Mouse (Mus musculus) embryo, embryonic 10.5 days (tissue): Measurements from ENCODE around the gene Tbc1d8.

ENCODE experiments used
- DNase-seq: peaks from one replicate; pipeline ENCODE4 v3.0.0-alpha.2; 2015; ENCODE audit warnings: low spot score

The Tbc1d8 gene

GRCm38 (mm10) chr1:39478896-39479200, 293 bp upstream of the Tbc1d8 start:
- DNase-seq: no peak

DNA sequence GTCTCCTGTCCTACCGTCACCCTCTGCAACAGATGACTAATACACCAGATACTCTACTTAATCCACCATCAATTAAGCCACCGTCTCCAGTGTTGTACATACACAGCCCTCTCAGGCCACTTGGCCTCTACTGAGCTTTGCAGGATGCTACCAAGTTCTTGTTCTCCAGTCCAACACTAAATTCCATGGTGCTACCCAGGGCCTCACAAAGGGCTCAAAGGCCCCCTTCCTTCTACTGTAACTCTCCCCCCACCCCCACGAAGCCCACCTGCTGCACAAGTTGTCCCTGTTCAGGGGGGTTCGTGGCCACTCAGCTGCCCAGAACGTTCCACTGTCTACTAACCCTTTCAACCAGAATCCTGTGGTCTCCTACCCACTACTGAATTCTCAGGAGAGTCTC, 1.5 kb downstream of the Tbc1d8 start:
- no peak for DNase-seq

GRCm38 (mm10) chr1:39476341-39476740, 2.2 kb downstream of the Tbc1d8 start:
- no peak for DNase-seq

- no peak for DNase-seq
Observed at GRCm38 (mm10) chr1:39474516-39474915, 4.0 kb downstream of the Tbc1d8 start.

DNA sequence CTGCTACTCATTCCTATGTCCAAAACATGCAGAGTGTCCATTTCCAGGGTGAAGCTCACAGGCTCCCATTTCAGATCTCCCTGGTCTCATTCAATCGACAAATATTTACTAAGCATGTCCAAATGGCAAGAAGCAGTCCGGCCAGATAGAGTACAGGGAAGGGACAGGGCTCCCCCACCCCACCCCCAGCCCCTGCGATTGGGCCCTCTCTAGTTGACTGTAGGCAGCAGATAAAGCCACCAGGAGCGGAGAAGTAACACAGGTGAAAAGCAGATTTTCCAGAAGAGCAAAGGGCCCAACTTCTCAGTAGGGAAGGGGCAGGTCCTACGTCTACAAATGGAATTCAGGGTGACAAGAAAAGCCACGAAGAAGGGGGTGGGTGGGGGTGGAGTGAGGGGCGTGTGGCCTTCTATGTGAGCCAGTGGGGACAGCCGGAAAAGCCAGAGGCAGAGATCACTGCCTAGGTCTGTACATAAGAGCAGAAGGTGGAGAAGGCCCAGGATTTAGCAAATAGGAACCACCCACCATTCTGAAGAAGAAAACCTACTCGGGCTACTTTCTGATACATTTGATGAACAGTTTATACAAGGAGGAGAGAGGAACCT, 7.2 kb downstream of the Tbc1d8 start:
- no peak for DNase-seq

DNA sequence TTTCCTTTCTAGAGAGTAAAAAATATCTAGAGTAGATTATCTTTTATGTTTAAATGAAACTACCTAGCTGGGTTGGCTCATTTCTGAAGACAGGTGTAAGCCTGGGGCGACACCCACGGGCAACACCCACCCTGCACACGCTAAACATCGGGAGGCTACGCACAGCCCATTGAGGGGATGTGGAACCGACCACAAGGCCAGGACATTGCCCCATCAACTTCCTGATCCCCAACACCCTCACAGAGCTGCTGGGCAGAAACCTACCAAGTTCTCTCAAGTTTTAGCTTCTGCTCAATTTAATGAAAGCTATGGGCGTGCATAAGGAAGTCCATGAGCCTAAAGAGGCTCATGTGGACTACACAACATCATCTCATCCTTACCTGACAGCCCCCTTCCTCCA, 9.6 kb downstream of the Tbc1d8 start:
- DNase-seq: no peak

- no peak for DNase-seq
Observed at GRCm38 (mm10) chr1:39466526-39466925, 12.0 kb downstream of the Tbc1d8 start.

DNA sequence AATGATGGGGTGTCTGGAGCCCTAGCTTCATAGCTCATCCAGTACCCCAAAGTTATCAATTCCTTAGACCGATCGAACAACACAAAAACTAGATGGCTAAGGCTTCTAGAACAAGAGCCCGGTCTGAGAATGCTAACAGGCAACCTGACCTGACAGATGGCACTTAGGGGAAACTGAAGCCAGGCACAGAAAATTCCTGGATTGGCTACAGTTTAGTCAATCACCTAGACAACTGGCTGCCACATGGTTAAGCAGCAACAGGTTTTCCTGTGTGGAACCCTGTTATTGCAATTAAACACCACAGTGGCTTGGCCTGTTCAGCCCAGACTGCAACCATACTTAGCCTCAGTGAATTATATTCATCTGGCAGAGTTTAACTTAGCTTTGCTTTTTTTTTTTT, 13.8 kb downstream of the Tbc1d8 start:
- DNase-seq: no peak

- DNase-seq: no peak
Observed at GRCm38 (mm10) chr1:39462937-39463444, 15.6 kb downstream of the Tbc1d8 start.

GRCm38 (mm10) chr1:39462036-39462435, 16.5 kb downstream of the Tbc1d8 start:
- no peak for DNase-seq

GRCm38 (mm10) chr1:39460495-39460894, 18.1 kb downstream of the Tbc1d8 start:
- no peak for DNase-seq

DNA sequence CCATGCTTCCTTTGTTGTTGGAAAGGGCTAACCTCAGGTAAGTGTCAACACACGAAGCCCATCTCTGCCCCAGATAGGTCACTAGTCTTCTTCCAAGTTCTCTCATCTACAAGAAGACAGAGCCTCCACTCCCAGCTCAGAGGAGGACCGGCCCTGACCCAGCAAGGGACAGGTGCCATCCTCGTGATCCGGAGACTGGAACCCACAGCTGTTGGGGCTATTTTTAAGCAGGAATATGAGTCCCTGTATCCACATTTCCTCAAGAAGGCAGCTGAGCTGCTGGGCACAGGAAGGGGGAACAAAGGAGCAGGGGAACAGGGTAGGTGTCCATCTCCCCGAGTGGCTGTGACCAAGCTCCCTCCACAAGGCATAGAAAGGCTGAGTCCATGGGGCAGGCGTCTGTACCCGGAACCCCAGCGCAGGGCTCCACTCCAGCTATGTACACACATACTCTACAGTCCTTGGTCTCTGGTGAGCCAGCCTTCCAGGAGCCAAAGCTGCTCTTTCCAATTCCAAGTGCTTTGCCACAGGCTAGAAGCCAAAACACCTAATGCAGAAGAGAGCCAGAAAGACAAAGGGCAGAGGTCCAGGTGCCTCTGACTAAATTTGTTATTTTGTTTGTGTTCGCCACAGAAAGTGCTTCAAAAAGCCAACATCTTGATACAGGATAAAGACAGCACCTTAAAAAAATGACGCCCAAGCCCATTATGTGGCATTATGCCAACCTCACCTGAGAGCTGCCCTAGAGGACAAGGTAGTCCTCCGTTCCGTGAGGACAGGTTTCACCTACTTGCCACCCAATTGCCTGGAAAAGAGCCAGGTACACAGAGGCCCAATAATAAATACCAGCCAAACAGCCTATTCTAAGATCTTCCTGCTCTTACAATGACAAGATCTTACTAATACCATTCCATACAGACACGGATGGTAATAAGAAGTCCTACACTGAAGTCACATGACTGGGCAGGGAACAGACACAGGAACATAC, 20.4 kb downstream of the Tbc1d8 start:
- DNase-seq: no peak

- DNase-seq: no peak
Observed at GRCm38 (mm10) chr1:39456421-39456853, 22.1 kb downstream of the Tbc1d8 start.

- DNase-seq: no peak
Observed at GRCm38 (mm10) chr1:39455350-39456023, 23.1 kb downstream of the Tbc1d8 start.

DNA sequence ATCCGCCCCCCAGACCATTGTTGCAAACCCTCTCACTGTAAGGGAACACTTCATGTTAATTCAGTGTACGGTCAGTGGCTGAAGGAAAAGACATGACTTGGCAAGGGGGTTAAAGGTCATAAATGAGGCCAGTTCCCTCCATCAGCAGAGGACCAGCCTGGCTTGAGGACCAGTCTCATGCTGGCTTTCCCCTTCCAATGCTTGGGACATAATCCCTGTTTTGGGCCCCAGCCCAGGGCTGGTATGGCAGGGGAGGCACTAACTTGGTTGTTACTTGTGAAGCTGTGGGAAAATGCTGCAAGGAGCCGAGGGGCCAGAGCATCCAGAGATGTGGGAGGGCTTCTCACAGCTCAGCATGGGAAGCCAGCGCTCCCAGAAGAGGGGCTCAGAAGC, 23.8 kb downstream of the Tbc1d8 start:
- DNase-seq: no peak

- no peak for DNase-seq
Observed at GRCm38 (mm10) chr1:39454108-39454782, 24.3 kb downstream of the Tbc1d8 start.

DNA sequence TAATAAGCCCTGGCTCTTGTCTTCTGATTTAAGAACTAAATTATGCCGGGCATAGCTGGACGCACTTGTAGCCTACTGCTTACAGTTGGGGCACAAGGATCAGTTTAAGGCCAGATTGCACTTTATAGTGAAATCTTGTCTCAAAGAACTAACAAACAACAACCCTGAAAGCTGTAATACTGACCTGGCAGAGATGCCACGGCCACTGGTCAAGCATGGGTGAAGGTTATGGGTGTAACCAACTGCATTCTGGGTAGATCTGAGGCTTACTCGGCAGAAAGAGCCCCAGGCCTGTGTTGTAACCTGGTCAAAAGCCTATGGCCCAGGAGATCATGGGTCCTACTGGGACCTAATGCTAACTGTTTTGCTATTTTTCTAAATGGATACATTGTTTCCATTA, 26.4 kb downstream of the Tbc1d8 start:
- no peak for DNase-seq

DNA sequence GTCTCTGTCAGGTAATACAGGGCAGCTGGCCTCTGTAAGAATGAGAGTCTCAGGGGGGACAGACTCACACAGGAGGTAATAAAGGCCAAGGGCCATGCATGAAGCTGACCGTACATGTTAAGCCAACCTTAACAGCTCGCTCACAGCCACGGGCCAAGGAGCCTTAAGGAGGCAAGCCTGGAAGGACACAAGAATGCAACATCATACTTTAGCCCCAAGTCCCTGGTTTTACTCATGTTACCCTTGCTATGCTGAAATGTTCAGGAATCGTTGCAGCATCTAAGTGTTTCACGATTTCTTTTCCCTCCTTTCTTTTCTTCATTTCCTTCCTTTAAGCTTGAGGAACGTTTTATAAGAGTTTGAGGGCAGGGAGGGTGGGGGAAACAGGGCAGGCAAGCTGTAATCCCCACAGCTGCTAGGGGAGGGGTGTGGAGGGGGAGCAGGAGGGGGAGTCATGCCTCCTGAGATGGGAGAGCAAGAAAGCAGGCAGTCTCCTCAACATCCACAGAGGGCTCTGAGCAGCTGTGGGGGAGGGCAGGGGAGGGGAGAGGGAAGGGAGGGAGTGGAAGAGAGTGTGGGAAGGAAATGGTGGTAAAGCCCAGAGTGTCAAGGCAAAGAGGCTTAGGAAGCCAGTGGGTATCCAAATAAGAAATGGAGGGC, 28.4 kb downstream of the Tbc1d8 start:
- peak; percentile 24 for DNase-seq

GRCm38 (mm10) chr1:39449251-39449790, 29.2 kb downstream of the Tbc1d8 start:
- DNase-seq: no peak

DNA sequence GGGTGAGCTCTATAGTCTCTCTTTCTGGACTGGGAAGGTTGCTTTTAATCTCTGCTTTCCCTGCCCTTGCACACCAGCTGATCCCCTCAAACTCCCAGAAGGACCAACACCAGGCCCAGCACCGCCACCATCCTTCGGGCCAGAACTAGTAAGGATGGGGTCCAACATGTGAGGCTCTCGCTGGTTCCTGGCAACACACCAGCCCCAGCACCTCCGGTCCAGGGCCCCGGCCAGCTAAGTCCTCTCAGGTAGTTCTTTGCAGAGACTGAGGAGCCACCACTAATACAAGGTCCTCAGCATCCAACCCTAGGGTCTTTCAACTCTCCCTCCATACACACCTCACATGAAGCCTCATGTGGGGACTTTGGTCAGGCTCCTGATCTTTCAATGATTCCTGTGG, 29.7 kb downstream of the Tbc1d8 start:
- DNase-seq: no peak

DNA sequence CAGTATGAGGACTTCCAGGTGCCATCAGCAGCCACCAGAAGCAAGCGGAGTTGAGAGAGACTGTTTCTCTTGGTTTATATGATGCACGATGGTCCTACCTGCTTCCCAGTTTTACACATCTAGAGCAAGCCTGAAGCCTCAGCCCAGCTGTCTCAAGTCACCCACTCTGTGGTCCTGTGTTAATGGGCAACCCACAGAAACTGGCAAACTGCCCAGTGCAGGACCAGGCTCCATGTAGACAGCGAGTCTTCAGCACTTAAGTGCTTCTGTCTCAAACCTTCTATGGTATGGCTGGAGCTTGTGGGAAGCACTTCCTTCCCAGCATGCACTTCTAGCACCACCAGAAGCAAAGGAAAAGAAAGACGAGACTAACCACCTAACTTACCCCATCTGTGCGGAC, 30.3 kb downstream of the Tbc1d8 start:
- no peak for DNase-seq
